Mouse (Mus musculus) stomach, embryonic 15.5 days (tissue): ENCODE measurements around the gene Gm17455. TPM values are rescaled to one million over a fixed set of nuclear protein-coding genes. Genes with fewer than 3 reads are reported as not detected.

Source experiments
- ATAC-seq: fragments of 200-750 bp; cut with Nextera tagmentation; 2 replicates; pipeline ENCODE4 v1.8.0; 2017; ENCODE audit warnings: low read depth, moderate number of reproducible peaks, moderate TSS enrichment; ENCODE audit not compliant: insufficient read depth, low FRiP score
- H3K27ac ChIP-seq: fragments of 300-500 bp; sonication (generic); 2 replicates; pipeline ENCODE4 v1.5.1; 2015; ENCODE audit warnings: mild to moderate bottlenecking, inconsistent platforms
- H3K27me3 ChIP-seq: fragments of 300-500 bp; sonication (generic); replicated peaks from 2 replicates; pipeline ENCODE4 v1.6.1; 2015; ENCODE audit warnings: inconsistent platforms
- H3K36me3 ChIP-seq: fragments of 300-500 bp; sonication (generic); 2 replicates; pipeline ENCODE4 v1.6.1; 2015; ENCODE audit warnings: inconsistent platforms
- H3K4me1 ChIP-seq: fragments of 300-500 bp; sonication (generic); 2 replicates; pipeline ENCODE4 v1.6.1; 2015; ENCODE audit warnings: inconsistent platforms
- H3K4me2 ChIP-seq: fragments of 300-500 bp; sonication (generic); 2 replicates; pipeline ENCODE4 v1.6.1; 2015; ENCODE audit warnings: mild to moderate bottlenecking, inconsistent platforms
- H3K4me3 ChIP-seq: fragments of 300-500 bp; sonication (generic); replicated peaks from 2 replicates; pipeline ENCODE4 v1.5.1; 2015; ENCODE audit warnings: inconsistent platforms
- H3K9ac ChIP-seq: fragments of 300-500 bp; sonication (generic); 2 replicates; pipeline ENCODE4 v1.6.1; 2015; ENCODE audit warnings: inconsistent platforms
- H3K9me3 ChIP-seq: fragments of 300-500 bp; sonication (generic); 2 replicates; pipeline ENCODE4 v1.6.1; 2016; ENCODE audit warnings: inconsistent platforms
- WGBS: fragments of 180-500 bp; shearing (Covaris S2); methylation state at CpG from one replicate; pipeline ENCODE4 v1.1.7; 2015; 5-methylcytosine and 5-hydroxymethylcytosine counted together
- polyA plus RNA-seq: library from polyadenylated mRNA; unstranded; fragments of >200 nt; fragmentation: Nextera tagmentation; extraction: Ambion mirVana; gene quantifications from 2 replicates; pipeline ENCODE4 v1.2.1, GENCODE M21; 2015

Gm17455 gene
- polyA plus RNA-seq: 0.64 and 0.98 TPM in 2 replicates

- no peaks in the 10 kb centered on the region for H3K9me3 ChIP-seq
- no peaks in the 10 kb centered on the region for H3K36me3 ChIP-seq
- WGBS: 62% methylated on average over 7 of the region's 7 CpGs
- H3K27ac ChIP-seq: no peak within 1 kb of the TSS
- ATAC-seq: no peak
- no peaks in the 10 kb centered on the region for H3K27me3 ChIP-seq
- no peak within 1 kb of the TSS for H3K4me3 ChIP-seq
- H3K4me2 ChIP-seq: no peak within 1 kb of the TSS
- no peak within 1 kb of the TSS for H3K9ac ChIP-seq
- no peaks in the 10 kb centered on the region for H3K4me1 ChIP-seq
These were observed at the start of gene Gm17455 for GRCm38 (mm10) chr10:60399449-60399848. TSS of gene Gm17455 (plus strand) at chr10:60399726.

GRCm38 (mm10) chr10:60350077-60350804 is 49.3 kb upstream of the Gm17455 start:
- no peak for ATAC-seq
- Histone ChIP-seq H3K4me1 (peaks cover 64% of the 10 kb centered on the region), H3K4me2 (peak overlapping the region; percentile 80), H3K9me3 (no peaks in the 10 kb centered on the region), H3K9ac (no peak overlapping the region), H3K36me3 (no peaks in the 10 kb centered on the region), H3K27ac (peak overlapping the region; percentile 94), H3K4me3 (peak overlapping the region; percentile 17; the same call in 1 of the 2 replicates), H3K27me3 (no peaks in the 10 kb centered on the region)
- WGBS: 45% methylated on average over 5 of the region's 5 CpGs

GRCm38 (mm10) chr10:60350805-60351167 is 48.7 kb upstream of the Gm17455 start:
- no peaks in the 10 kb centered on the region for H3K9me3 ChIP-seq
- H3K4me2 ChIP-seq: peak overlapping the region; percentile 80
- H3K4me3 ChIP-seq: peak overlapping the region; percentile 17; the same call in 1 of the 2 replicates
- peak overlapping the region; percentile 94 for H3K27ac ChIP-seq
- no peaks in the 10 kb centered on the region for H3K36me3 ChIP-seq
- WGBS: 13% methylated on average over 3 of the region's 3 CpGs
- no peak overlapping the region for H3K9ac ChIP-seq
- peaks cover 64% of the 10 kb centered on the region for H3K4me1 ChIP-seq
- H3K27me3 ChIP-seq: no peaks in the 10 kb centered on the region
- ATAC-seq: peak; percentile 38

GRCm38 (mm10) chr10:60351248-60351647 is 48.3 kb upstream of the Gm17455 start:
- Histone ChIP-seq H3K4me1 (peaks cover 60% of the 10 kb centered on the region), H3K4me3 (no peak overlapping the region), H3K27me3 (no peaks in the 10 kb centered on the region), H3K9me3 (no peaks in the 10 kb centered on the region), H3K9ac (no peak overlapping the region), H3K27ac (peak overlapping the region; percentile 94), H3K4me2 (peak overlapping the region; percentile 80), H3K36me3 (no peaks in the 10 kb centered on the region)
- WGBS: 8% methylated on average over 3 of the region's 3 CpGs
- ATAC-seq: no peak

- no peaks in the 10 kb centered on the region for H3K9me3 ChIP-seq
- no peak overlapping the region for H3K4me3 ChIP-seq
- peak overlapping the region; percentile 80 for H3K4me2 ChIP-seq
- no peaks in the 10 kb centered on the region for H3K27me3 ChIP-seq
- no peaks in the 10 kb centered on the region for H3K36me3 ChIP-seq
- H3K27ac ChIP-seq: peak overlapping the region; percentile 94
- ATAC-seq: peak; percentile 31; the same call in 1 of the 2 replicates
- H3K4me1 ChIP-seq: peaks cover 54% of the 10 kb centered on the region
- 12% methylated on average over 7 of the region's 7 CpGs for WGBS
- H3K9ac ChIP-seq: no peak overlapping the region
These were observed 47.6 kb upstream of the Gm17455 start for GRCm38 (mm10) chr10:60351761-60352455.

- Histone ChIP-seq H3K9me3 (no peaks in the 10 kb centered on the region), H3K4me1 (peaks cover 45% of the 10 kb centered on the region), H3K27me3 (no peaks in the 10 kb centered on the region), H3K27ac (peak overlapping the region; percentile 94), H3K4me3 (no peak overlapping the region), H3K36me3 (no peaks in the 10 kb centered on the region), H3K4me2 (no peak overlapping the region), H3K9ac (no peak overlapping the region)
- no peak for ATAC-seq
- WGBS: 46% methylated on average over 5 of the region's 5 CpGs
These were observed 46.1 kb upstream of the Gm17455 start for GRCm38 (mm10) chr10:60353241-60354002.

- H3K9ac ChIP-seq: no peak overlapping the region
- no peak overlapping the region for H3K4me2 ChIP-seq
- H3K27me3 ChIP-seq: no peaks in the 10 kb centered on the region
- no peaks in the 10 kb centered on the region for H3K36me3 ChIP-seq
- H3K4me3 ChIP-seq: no peak overlapping the region
- 88% methylated on average over 4 of the region's 4 CpGs for WGBS
- H3K4me1 ChIP-seq: peaks cover 40% of the 10 kb centered on the region
- ATAC-seq: no peak
- H3K9me3 ChIP-seq: no peaks in the 10 kb centered on the region
- H3K27ac ChIP-seq: peak overlapping the region; percentile 28; the same call in 1 of the 2 replicates
These were observed 45.6 kb upstream of the Gm17455 start for GRCm38 (mm10) chr10:60354003-60354325.

GRCm38 (mm10) chr10:60354881-60355677 is 44.4 kb upstream of the Gm17455 start:
- H3K4me1 ChIP-seq: peaks cover 28% of the 10 kb centered on the region
- H3K4me2 ChIP-seq: no peak overlapping the region
- no peaks in the 10 kb centered on the region for H3K9me3 ChIP-seq
- no peaks in the 10 kb centered on the region for H3K27me3 ChIP-seq
- H3K4me3 ChIP-seq: no peak overlapping the region
- H3K36me3 ChIP-seq: no peaks in the 10 kb centered on the region
- H3K27ac ChIP-seq: peak overlapping the region; percentile 51
- H3K9ac ChIP-seq: no peak overlapping the region
- ATAC-seq: no peak
- 52% methylated on average over 11 of the region's 11 CpGs for WGBS

- Histone ChIP-seq H3K4me3 (no peak overlapping the region), H3K9me3 (no peaks in the 10 kb centered on the region), H3K27me3 (no peaks in the 10 kb centered on the region), H3K27ac (no peak overlapping the region), H3K4me2 (no peak overlapping the region), H3K9ac (no peak overlapping the region), H3K36me3 (no peaks in the 10 kb centered on the region), H3K4me1 (peaks cover 23% of the 10 kb centered on the region)
- ATAC-seq: no peak
- 88% methylated on average over 4 of the region's 4 CpGs for WGBS
These were observed 42.1 kb upstream of the Gm17455 start for GRCm38 (mm10) chr10:60357441-60357840.

GRCm38 (mm10) chr10:60357901-60358300 is 41.6 kb upstream of the Gm17455 start:
- H3K9me3 ChIP-seq: no peaks in the 10 kb centered on the region
- WGBS: 93% methylated on average over 14 of the region's 14 CpGs
- no peak overlapping the region for H3K4me3 ChIP-seq
- no peak overlapping the region for H3K27ac ChIP-seq
- H3K9ac ChIP-seq: no peak overlapping the region
- H3K4me1 ChIP-seq: peaks cover 23% of the 10 kb centered on the region
- ATAC-seq: no peak
- H3K4me2 ChIP-seq: no peak overlapping the region
- H3K36me3 ChIP-seq: no peaks in the 10 kb centered on the region
- no peaks in the 10 kb centered on the region for H3K27me3 ChIP-seq

- Histone ChIP-seq H3K27ac (no peak overlapping the region), H3K27me3 (no peaks in the 10 kb centered on the region), H3K4me2 (no peak overlapping the region), H3K36me3 (no peaks in the 10 kb centered on the region), H3K4me3 (no peak overlapping the region), H3K9ac (no peak overlapping the region), H3K9me3 (no peaks in the 10 kb centered on the region), H3K4me1 (peaks cover 16% of the 10 kb centered on the region)
- ATAC-seq: no peak
- 73% methylated on average over 4 of the region's 4 CpGs for WGBS
These were observed 40.8 kb upstream of the Gm17455 start for GRCm38 (mm10) chr10:60358776-60359175.
